Mouse (Mus musculus) pancreas, adult 10 weeks (tissue): ENCODE measurements around the gene Prl2c3. TPM values are rescaled to one million over a fixed set of nuclear protein-coding genes. Genes with fewer than 3 reads are reported as not detected.

Experiments
- polyA plus RNA-seq: library from polyadenylated mRNA; stranded (reverse); fragments of 350-450 nt; fragmentation: Illumina TruSeq; extraction: RNeasy Lipid Tissue Mini Kit (QIAGEN cat#74804); gene quantifications from one replicate; pipeline ENCODE4 v1.2.3, GENCODE M21; 2015; ENCODE audit warnings: low read depth, low replicate concordance; ENCODE audit not compliant: insufficient read depth

Gene Prl2c3
- not detected for polyA plus RNA-seq

DNA sequence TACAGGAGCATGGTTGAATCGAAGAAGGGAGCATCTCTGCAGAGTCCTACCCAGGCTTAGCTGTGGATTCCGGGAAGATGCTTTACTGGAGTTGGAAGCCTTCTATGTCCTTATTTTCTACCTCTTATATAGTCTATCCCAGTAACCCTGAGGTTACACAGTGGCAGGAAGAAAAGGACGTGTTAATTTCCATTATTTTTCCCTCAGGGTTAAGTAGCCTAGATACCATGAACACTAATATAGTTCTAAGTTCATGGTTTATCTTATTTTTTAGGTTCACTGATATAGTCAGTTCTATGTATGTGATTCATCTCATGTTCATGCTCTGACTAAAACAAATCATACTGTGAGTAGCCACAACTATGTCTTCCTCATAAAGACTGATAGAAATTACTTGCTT is at the start of gene Prl2c3:
Gene Prl2c3 (minus strand): TSS at position 101 of the 400 bp plus-strand sequence.

Other genes starting within 250 kb of the Prl2c3 start
- gene Ero1lb, start 234.2 kb downstream of the Prl2c3 start, polyA plus RNA-seq: 125 TPM
- not detected for gene Prl2c2, start 205.3 kb upstream of the Prl2c3 start, polyA plus RNA-seq